Mouse (Mus musculus) bone marrow, adult 2 months (tissue): Measurements from ENCODE around the gene Cyp2c68.

ENCODE experiments used
- CTCF ChIP-seq: fragments of 200-500 bp; IDR thresholded peaks from 2 replicates; pipeline ENCODE4 v1.5.1; 2011; ENCODE audit warnings: low read length, control low read depth; ENCODE audit not compliant: control insufficient read depth, insufficient read depth
- POLR2A ChIP-seq: fragments of 200-500 bp; IDR thresholded peaks from 2 replicates; pipeline ENCODE4 v1.6.1; 2011; ENCODE audit warnings: low read depth, mild to moderate bottlenecking, control low read depth, low read length, borderline replicate concordance; ENCODE audit not compliant: control insufficient read depth

- TF ChIP-seq POLR2A, result no peak
- no peak for TF ChIP-seq CTCF
These were observed 91.9 kb downstream of the Cyp2c68 start, which contains the start of gene Cyp2c67 for GRCm38 (mm10) chr19:39648938-39649337.
